Mouse (Mus musculus): ENCODE data around the gene Svs1. TPM values are rescaled to one million over a fixed set of nuclear protein-coding genes. Genes with fewer than 3 reads are reported as not detected.

The Svs1 gene
- total RNA-seq, 2 experiments from 2014 or later: not detected

Other genes starting within 250 kb of the Svs1 start
- 1 to 10 TPM; 1.4 to 1.9 TPM for gene Gimap1, start 247.8 kb upstream of the Svs1 start, total RNA-seq (2021)
- gene Gimap5, start 240.7 kb upstream of the Svs1 start, total RNA-seq (2021): under 1 TPM; 0.62 to 0.99 TPM
- not detected for gene Gimap3, start 216.0 kb upstream of the Svs1 start, total RNA-seq (2021)
- gene Tmem176a, start 145.9 kb upstream of the Svs1 start, total RNA-seq (2021): 10 to 100 TPM; 32.4 to 36.3 TPM
- 10 to 100 TPM; 58.5 to 61.2 TPM for gene Tmem176b, start 145.4 kb upstream of the Svs1 start, total RNA-seq (2021)
- not detected for gene Aoc1, start 114.0 kb upstream of the Svs1 start, total RNA-seq (2021)
- not detected for gene 1600015I10Rik, start 57.0 kb upstream of the Svs1 start, total RNA-seq (2021)
- gene Doxl2, start 11.9 kb upstream of the Svs1 start, total RNA-seq (2021): not detected
- gene Gpnmb, start 49.7 kb downstream of the Svs1 start, total RNA-seq (2021): 1 to 10 TPM; 4.7 to 7.1 TPM
- 10 to 100 TPM; 18.8 to 25.0 TPM for gene Malsu1, start 86.9 kb downstream of the Svs1 start, total RNA-seq (2021)
- not detected for gene Igf2bp3, start 228.1 kb downstream of the Svs1 start, total RNA-seq (2021)